Mouse (Mus musculus): ENCODE data around the gene Ip6k1. TPM values are rescaled to one million over a fixed set of nuclear protein-coding genes. Genes with fewer than 3 reads are reported as not detected.

Gene Ip6k1
- total RNA-seq, 2 experiments from 2014 or later: 20.1 to 109 TPM

GRCm38 (mm10) chr9:108055061-108055460 is 52.8 kb downstream of the Ip6k1 start:
- ATAC-seq (ENCODE audit: poor library complexity, severe bottlenecking): peak; percentile 28

DNA sequence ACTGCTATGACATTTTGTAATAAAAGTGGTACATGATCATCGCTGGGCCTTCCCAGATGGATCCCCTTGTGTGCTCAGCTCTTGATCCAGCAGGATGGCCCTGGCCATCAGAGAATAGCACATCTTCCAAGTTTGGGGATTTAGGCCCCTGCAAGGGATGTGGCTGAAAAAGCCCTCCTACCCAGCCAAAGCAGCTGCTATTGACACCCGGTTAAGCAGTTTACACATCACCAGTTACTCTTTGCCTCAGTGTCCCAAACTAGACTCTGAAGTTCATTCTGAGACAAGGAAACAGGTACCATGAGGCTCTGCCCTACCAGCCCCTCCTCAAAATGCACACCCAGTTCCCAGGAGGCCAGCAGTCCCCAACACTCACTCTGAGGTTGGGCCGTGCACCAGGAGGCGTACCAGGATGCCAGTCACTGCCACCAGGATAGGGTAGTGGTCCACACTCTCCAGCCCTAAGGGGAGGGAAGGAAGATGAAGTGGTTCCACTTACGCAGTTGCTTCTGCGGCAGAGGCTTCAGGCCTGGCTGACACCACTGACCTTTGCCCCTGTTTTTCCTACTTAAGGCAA is 53.4 kb downstream of the Ip6k1 start:
- ATAC-seq (ENCODE audit: poor library complexity, severe bottlenecking): no peak

DNA sequence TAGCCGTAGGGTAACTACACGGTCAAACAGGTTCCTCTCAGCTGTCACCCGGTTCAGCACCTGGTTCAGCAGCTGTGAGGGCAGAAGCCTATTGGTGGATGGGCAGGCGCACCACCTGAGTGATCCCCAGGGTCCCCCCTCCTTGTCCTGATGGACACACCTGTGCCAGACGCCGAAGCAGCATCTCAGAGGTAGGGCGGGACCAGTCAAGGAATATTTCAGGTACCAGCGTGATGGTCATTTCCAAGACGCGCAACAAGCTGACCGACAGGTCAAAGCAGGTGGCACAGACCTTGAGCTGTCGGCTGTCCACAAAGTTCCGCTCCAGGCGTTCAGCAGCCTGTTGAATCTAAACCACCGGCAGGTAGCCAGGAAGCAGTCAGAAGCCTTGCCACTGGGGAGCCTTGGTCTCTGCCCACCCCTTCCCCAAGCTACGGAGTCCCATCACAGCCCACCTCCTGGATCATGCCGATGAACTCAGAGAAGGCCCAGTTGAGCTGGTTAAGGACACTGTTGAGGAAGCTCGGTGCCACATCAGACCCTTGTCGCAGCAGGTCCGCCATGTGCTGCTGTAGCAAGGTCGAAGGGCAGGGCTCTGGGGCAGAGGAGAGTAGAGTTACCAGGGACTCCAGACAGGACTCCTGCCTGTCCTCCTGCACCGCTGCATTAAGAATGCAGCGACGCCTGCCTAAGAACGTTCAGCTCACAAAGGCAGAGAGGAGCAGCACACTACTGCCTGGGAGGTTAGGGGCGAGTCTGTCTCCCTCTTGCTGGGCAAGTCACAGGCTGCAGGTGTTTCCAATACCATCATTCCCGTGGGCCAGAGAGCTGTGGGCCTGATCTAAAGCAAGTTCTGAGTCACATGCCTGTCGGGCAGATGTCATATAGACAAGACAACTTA is 54.3 kb downstream of the Ip6k1 start:
- no peak for ATAC-seq (ENCODE audit: poor library complexity, severe bottlenecking)

- ATAC-seq (ENCODE audit: poor library complexity, severe bottlenecking): no peak
Observed at GRCm38 (mm10) chr9:108057262-108057562, 54.9 kb downstream of the Ip6k1 start.

DNA sequence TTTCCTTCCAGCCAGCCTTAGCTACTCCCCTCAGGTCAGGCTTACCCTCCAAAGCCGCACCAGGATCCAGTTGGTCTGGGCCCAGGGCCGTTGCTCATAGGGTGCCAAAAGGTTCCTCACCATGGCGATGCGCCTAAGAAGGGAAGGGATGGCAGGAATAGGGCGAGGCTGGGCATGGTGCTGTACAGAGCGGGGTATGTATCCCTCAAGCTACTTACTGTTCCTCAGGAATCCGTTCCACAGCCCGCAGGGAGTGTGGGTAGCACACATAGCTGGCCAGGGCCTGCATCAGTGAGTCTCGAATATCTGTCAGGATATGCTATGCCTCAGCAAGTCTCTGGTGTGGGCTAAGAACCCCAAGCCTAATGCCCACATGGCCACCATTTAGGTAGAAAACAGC is 56.0 kb downstream of the Ip6k1 start:
- ATAC-seq (ENCODE audit: poor library complexity, severe bottlenecking): no peak

- no peak for ATAC-seq (ENCODE audit: poor library complexity, severe bottlenecking)
Observed at GRCm38 (mm10) chr9:108062142-108062541, 59.8 kb downstream of the Ip6k1 start.

DNA sequence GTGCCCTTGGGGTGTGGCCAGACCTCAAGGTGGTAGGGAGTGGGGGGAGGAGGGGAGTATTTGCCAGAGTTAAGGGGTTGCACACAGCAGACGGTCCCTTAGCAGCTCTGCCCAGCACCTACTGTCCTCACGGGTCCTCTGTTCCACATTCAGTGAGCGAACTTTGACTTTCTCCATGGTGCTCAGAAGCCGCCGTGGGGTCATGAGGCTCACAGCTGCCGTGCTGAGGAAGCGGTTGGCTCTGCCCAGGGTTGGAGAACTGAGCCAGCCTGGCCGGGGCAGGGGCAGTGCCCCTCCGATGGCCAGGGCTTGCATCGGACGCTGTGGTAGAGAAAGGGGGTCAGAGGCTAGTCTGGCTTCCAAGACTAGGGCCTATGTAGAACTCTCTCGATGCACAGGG is 61.1 kb downstream of the Ip6k1 start:
- ATAC-seq (ENCODE audit: poor library complexity, severe bottlenecking): no peak

DNA sequence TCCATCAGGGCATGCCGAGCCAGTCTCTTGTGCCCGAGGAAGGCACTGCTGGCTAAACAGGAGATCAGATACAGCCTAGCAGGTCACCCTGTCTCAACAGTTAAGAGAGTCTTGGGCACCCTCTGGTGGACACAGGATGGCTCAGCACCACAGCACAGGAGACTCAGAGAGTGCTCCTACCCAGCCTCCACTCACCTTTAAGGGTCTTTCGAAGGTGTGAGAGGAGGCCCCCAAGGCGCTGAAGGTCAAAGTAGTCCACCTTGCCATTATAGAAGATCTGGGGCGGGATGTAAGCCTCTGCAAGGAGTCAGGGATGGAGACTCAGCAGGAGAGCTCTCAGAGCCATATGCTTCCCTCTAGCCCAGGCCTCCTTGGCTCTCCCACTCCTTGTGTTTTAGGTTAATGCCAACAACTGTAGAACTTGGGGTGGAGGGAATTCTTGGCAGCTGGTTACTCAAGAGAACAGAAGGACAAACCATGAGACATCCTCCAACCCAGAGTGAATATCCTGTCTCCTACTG is 63.2 kb downstream of the Ip6k1 start:
- ATAC-seq (ENCODE audit: poor library complexity, severe bottlenecking): peak; percentile 67

GRCm38 (mm10) chr9:108067199-108067598 is 64.9 kb downstream of the Ip6k1 start:
- no peak for ATAC-seq (ENCODE audit: poor library complexity, severe bottlenecking)

- ATAC-seq (ENCODE audit: poor library complexity, severe bottlenecking): peak; percentile 88
Observed at GRCm38 (mm10) chr9:108067900-108068299, 65.6 kb downstream of the Ip6k1 start.

- ATAC-seq (ENCODE audit: poor library complexity, severe bottlenecking): no peak
Observed at GRCm38 (mm10) chr9:108069007-108069406, 66.7 kb downstream of the Ip6k1 start.

GRCm38 (mm10) chr9:108069529-108069928 is 67.2 kb downstream of the Ip6k1 start:
- ATAC-seq (ENCODE audit: poor library complexity, severe bottlenecking): no peak

DNA sequence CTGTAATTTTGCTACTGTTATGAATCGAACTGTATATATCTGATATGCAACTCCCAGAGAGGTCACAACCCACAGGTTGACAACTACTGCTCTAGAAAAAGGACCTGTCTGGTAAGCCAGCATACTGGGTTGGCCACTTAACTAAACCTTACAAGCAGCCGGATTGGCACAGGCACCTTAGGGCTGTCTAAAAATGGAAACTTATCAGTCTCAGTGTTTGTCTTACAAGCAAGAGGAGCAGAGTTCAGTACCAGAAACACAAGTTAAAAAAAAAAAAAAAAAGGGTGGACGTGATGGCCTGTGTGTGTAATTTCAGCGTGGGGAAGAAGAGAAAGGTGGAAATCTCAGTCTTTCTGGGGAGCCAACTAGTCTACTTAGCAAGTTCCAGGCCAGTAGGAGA is 69.5 kb downstream of the Ip6k1 start:
- ATAC-seq (ENCODE audit: poor library complexity, severe bottlenecking): no peak

DNA sequence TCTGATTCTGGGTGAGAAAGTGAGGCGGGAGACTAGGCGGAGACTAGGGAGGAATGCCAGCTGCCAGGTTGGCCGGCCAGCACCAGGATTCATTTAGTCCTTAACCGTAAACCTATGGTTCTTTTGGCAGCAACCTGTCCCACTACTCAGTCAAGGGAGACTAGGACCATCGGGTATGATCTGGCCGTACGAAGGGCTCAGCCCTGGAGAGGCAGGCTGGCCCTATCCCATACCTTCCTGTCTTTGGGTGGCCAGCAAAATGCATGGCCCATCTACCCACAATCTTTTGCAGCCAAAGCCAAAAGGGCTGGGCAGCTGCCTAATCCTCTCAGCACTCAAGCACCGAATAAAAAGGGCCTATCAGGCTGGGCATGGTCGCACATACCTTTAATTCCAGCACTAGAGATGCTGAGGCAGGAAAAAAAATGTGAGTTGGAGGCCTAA is 70.2 kb downstream of the Ip6k1 start:
- no peak for ATAC-seq (ENCODE audit: poor library complexity, severe bottlenecking)

- no peak for ATAC-seq (ENCODE audit: poor library complexity, severe bottlenecking)
Observed at GRCm38 (mm10) chr9:108073141-108073930, 71.0 kb downstream of the Ip6k1 start.

GRCm38 (mm10) chr9:108080168-108080567 is 77.9 kb downstream of the Ip6k1 start, which contains the start of gene Mst1:
Gene Mst1 (plus strand): TSS chr9:108080436.
- ATAC-seq (ENCODE audit: poor library complexity, severe bottlenecking): no peak

- no peak for ATAC-seq (ENCODE audit: poor library complexity, severe bottlenecking)
Observed at GRCm38 (mm10) chr9:108082549-108082948, 80.2 kb downstream of the Ip6k1 start.

GRCm38 (mm10) chr9:108082988-108083431 is 80.7 kb downstream of the Ip6k1 start, which contains the start of gene Rnf123:
Gene Rnf123 (minus strand): TSS chr9:108083346.
- ATAC-seq (ENCODE audit: poor library complexity, severe bottlenecking): peak; percentile 40

GRCm38 (mm10) chr9:108083561-108083960 is 81.3 kb downstream of the Ip6k1 start:
- no peak for ATAC-seq (ENCODE audit: poor library complexity, severe bottlenecking)

DNA sequence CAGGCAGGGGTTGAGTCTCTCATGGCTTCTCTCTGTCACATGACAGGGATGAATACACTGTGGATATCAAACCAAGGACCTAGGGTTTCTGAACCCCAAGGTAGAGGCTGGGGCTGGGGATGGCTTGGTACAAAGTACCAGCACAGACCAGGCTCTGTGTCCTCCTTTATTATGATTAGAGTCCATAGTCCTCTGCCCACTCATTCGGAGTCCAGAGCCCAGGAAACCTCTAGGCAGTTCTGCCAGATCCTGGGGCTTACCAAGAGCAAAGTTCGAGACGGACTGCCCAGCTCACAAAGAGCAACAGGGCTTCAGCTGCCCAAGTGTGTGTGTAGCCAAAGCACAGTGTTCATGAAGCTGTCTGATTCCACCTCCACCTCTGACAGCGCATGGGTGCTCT is 83.0 kb downstream of the Ip6k1 start:
- no peak for ATAC-seq (ENCODE audit: poor library complexity, severe bottlenecking)

- no peak for ATAC-seq (ENCODE audit: poor library complexity, severe bottlenecking)
Observed at GRCm38 (mm10) chr9:108090611-108091120, 88.4 kb downstream of the Ip6k1 start.

Measured in megakaryocyte, adult 5-6 weeks (primary cell).